Mouse (Mus musculus): Measurements from ENCODE around the gene Pitpnc1. TPM values are rescaled to one million over a fixed set of nuclear protein-coding genes. Genes with fewer than 3 reads are reported as not detected.

Gene Pitpnc1
- total and polyA plus RNA-seq, 2 experiments = 3.5 to 9.4 TPM

- Histone ChIP-seq H3K9ac (ENCODE audit: low read depth, low read length) (no peak overlapping the region), H3K4me1 (ENCODE audit: control insufficient read depth, insufficient read depth, low read length) (no peaks in the 10 kb centered on the region), H3K4me3 (ENCODE audit: insufficient read depth, low read depth, low read length) (no peak overlapping the region), H3K79me2 (ENCODE audit: control insufficient read depth, insufficient read depth, low read length) (no peaks in the 10 kb centered on the region), H3K36me3 (ENCODE audit: control insufficient read depth, insufficient read depth, low read length) (peaks cover 8% of the 10 kb centered on the region), H3K27me3 (ENCODE audit: control insufficient read depth, insufficient read depth, low read length) (no peaks in the 10 kb centered on the region), H3K27ac (replicated peaks; ENCODE audit: insufficient read depth, low read depth, low read length) (no peak overlapping the region)
- TF ChIP-seq POLR2A (IDR thresholded peaks at IDR 0.05; ENCODE audit: extremely low read depth, insufficient read depth, low read length) = no peak
- TF ChIP-seq CTCF (IDR thresholded peaks at IDR 0.05; ENCODE audit: low read depth, low read length) = no peak
- WGBS = 94% methylated on average over 9 of the region's 9 CpGs
- no peak for DNase-seq (ENCODE audit: extremely low read depth, low read depth, low spot score)
Observed at GRCm38 (mm10) chr11:107299511-107300120, 170.9 kb downstream of the Pitpnc1 start.

- H3K4me1 ChIP-seq (ENCODE audit: control insufficient read depth, insufficient read depth, low read length) = no peaks in the 10 kb centered on the region
- WGBS = 84% methylated on average over 4 of the region's 4 CpGs
- no peak for TF ChIP-seq CTCF (IDR thresholded peaks at IDR 0.05; ENCODE audit: low read depth, low read length)
- TF ChIP-seq POLR2A (IDR thresholded peaks at IDR 0.05; ENCODE audit: extremely low read depth, insufficient read depth, low read length) = no peak
- H3K27me3 ChIP-seq (ENCODE audit: control insufficient read depth, insufficient read depth, low read length) = no peaks in the 10 kb centered on the region
- H3K36me3 ChIP-seq (ENCODE audit: control insufficient read depth, insufficient read depth, low read length) = peaks cover 8% of the 10 kb centered on the region
- no peak for DNase-seq (ENCODE audit: extremely low read depth, low read depth, low spot score)
- H3K4me3 ChIP-seq (ENCODE audit: insufficient read depth, low read depth, low read length) = no peak overlapping the region
- H3K79me2 ChIP-seq (ENCODE audit: control insufficient read depth, insufficient read depth, low read length) = no peaks in the 10 kb centered on the region
- no peak overlapping the region for H3K27ac ChIP-seq (replicated peaks; ENCODE audit: insufficient read depth, low read depth, low read length)
- no peak overlapping the region for H3K9ac ChIP-seq (ENCODE audit: low read depth, low read length)
Observed at GRCm38 (mm10) chr11:107296176-107296575, 174.3 kb downstream of the Pitpnc1 start.

GRCm38 (mm10) chr11:107292036-107292435 is 178.5 kb downstream of the Pitpnc1 start:
- Histone ChIP-seq H3K79me2 (ENCODE audit: control insufficient read depth, insufficient read depth, low read length) (0 out of 2 replicates have a peak, but pooled peaks cover 3% of the 10 kb centered on the region), H3K36me3 (ENCODE audit: control insufficient read depth, insufficient read depth, low read length) (peaks cover 9% of the 10 kb centered on the region), H3K27ac (replicated peaks; ENCODE audit: insufficient read depth, low read depth, low read length) (no peak overlapping the region), H3K4me1 (ENCODE audit: control insufficient read depth, insufficient read depth, low read length) (no peaks in the 10 kb centered on the region), H3K27me3 (ENCODE audit: control insufficient read depth, insufficient read depth, low read length) (no peaks in the 10 kb centered on the region), H3K4me3 (ENCODE audit: insufficient read depth, low read depth, low read length) (no peak overlapping the region), H3K9ac (ENCODE audit: low read depth, low read length) (no peak overlapping the region)
- WGBS = 90% methylated on average over 13 of the region's 13 CpGs
- no peak for TF ChIP-seq POLR2A (IDR thresholded peaks at IDR 0.05; ENCODE audit: extremely low read depth, insufficient read depth, low read length)
- TF ChIP-seq CTCF (IDR thresholded peaks at IDR 0.05; ENCODE audit: low read depth, low read length) = no peak
- no peak for DNase-seq (ENCODE audit: extremely low read depth, low read depth, low spot score)

- Histone ChIP-seq H3K4me1 (ENCODE audit: control insufficient read depth, insufficient read depth, low read length) (no peaks in the 10 kb centered on the region; the same call in 1 of the 2 replicates), H3K9ac (ENCODE audit: low read depth, low read length) (no peak overlapping the region), H3K79me2 (ENCODE audit: control insufficient read depth, insufficient read depth, low read length) (peaks cover 6% of the 10 kb centered on the region; the same call in 1 of the 2 replicates), H3K36me3 (ENCODE audit: control insufficient read depth, insufficient read depth, low read length) (0 out of 2 replicates have a peak, but pooled peaks cover 1% of the 10 kb centered on the region), H3K27me3 (ENCODE audit: control insufficient read depth, insufficient read depth, low read length) (no peaks in the 10 kb centered on the region), H3K4me3 (ENCODE audit: insufficient read depth, low read depth, low read length) (no peak overlapping the region), H3K27ac (replicated peaks; ENCODE audit: insufficient read depth, low read depth, low read length) (no peak overlapping the region)
- TF ChIP-seq POLR2A (IDR thresholded peaks at IDR 0.05; ENCODE audit: extremely low read depth, insufficient read depth, low read length) (no peak), CTCF (IDR thresholded peaks at IDR 0.05; ENCODE audit: low read depth, low read length) (no peak)
- 97% methylated on average over 2 of the region's 2 CpGs for WGBS
- DNase-seq (ENCODE audit: extremely low read depth, low read depth, low spot score) = no peak
Observed at GRCm38 (mm10) chr11:107288186-107288563, 182.3 kb downstream of the Pitpnc1 start.

GRCm38 (mm10) chr11:107287215-107288185 is 183.0 kb downstream of the Pitpnc1 start:
- Histone ChIP-seq H3K4me1 (ENCODE audit: control insufficient read depth, insufficient read depth, low read length) (no peaks in the 10 kb centered on the region; the same call in 1 of the 2 replicates), H3K4me3 (ENCODE audit: insufficient read depth, low read depth, low read length) (no peak overlapping the region), H3K36me3 (ENCODE audit: control insufficient read depth, insufficient read depth, low read length) (0 out of 2 replicates have a peak, but pooled peaks cover 1% of the 10 kb centered on the region), H3K79me2 (ENCODE audit: control insufficient read depth, insufficient read depth, low read length) (peaks cover 6% of the 10 kb centered on the region; the same call in 1 of the 2 replicates), H3K27me3 (ENCODE audit: control insufficient read depth, insufficient read depth, low read length) (no peaks in the 10 kb centered on the region), H3K27ac (replicated peaks; ENCODE audit: insufficient read depth, low read depth, low read length) (no peak overlapping the region), H3K9ac (ENCODE audit: low read depth, low read length) (no peak overlapping the region)
- TF ChIP-seq CTCF (IDR thresholded peaks at IDR 0.05; ENCODE audit: low read depth, low read length) (no peak), POLR2A (IDR thresholded peaks at IDR 0.05; ENCODE audit: extremely low read depth, insufficient read depth, low read length) (no peak)
- no peak for DNase-seq (ENCODE audit: extremely low read depth, low read depth, low spot score)
- 84% methylated on average over 11 of the region's 11 CpGs for WGBS
